Mouse (Mus musculus): Measurements from ENCODE around the gene Prps1l1. TPM values are rescaled to one million over a fixed set of nuclear protein-coding genes. Genes with fewer than 3 reads are reported as not detected.

Prps1l1 gene
- total and polyA plus RNA-seq, 3 experiments: 0.44 TPM; not detected in 2

GRCm38 (mm10) chr12:35007851-35008250 lies 23.3 kb downstream of the Prps1l1 start:
- TF ChIP-seq GATA2 (IDR thresholded peaks at IDR 0.05; ENCODE audit: borderline replicate concordance, low read depth, low read length) (no peak), TAL1 (conservative IDR thresholded peaks at IDR 0.05; ENCODE audit: low read depth, low read length) (no peak), GATA1 (IDR thresholded peaks at IDR 0.05; ENCODE audit: borderline replicate concordance, low read length) (no peak), POLR2AphosphoS5 (IDR thresholded peaks at IDR 0.05; ENCODE audit: insufficient replicate concordance, low read depth, low read length) (no peak), CTCF (IDR thresholded peaks at IDR 0.05; ENCODE audit: low read depth, low read length) (no peak)
- DNase-seq (ENCODE audit: low spot score) (no peak), ATAC-seq (ENCODE audit: extremely low read depth, insufficient number of reproducible peaks, low FRiP score, poor library complexity, severe bottlenecking) (no peak)
- Histone ChIP-seq H3K27me3 (ENCODE audit: insufficient read depth, low read length) (no peaks in the 10 kb centered on the region), H3K9me3 (replicated peaks) (no peaks in the 10 kb centered on the region), H3K4me1 (ENCODE audit: insufficient read depth, low read depth, low read length) (no peaks in the 10 kb centered on the region), H3K36me3 (replicated peaks) (no peaks in the 10 kb centered on the region), H3K4me3 (ENCODE audit: low read depth, low read length) (no peak overlapping the region)

DNA sequence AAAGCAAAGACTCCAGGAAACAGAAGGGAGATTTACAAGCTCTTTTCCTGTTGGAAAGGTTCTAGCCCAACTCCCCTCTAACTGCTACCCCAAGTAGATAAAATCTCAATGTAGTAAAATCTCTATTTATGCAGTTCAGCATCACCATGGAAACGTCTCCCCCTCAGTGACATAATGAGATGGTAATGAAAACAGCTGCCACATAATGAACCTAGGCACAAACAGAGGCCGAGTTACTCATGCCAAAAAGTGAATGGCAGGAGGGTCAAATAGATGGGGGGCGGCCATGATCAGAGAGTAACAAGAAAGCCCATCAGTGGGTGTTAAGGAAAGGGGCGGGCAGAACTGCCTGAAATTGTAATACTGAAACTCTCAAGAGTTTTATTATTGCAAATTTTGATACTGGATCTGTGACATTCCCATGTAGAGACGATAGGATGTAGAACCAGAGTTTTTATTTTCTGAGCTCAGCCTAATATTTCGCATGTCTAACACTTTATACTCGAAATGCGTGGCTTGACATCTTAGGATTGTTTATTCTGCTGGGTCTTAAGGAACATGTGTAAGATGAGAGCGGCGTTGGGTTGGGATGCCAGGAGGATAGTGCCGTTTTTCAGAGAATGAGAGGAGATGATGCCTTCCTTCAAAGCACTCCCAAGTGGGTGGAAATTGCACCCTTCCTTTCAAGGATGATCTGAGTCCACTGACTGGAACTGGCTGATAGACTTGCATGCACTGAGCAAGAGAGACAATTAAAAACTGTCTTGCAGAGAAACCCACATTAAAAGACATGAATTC lies 24.0 kb downstream of the Prps1l1 start:
- TF ChIP-seq TAL1 (conservative IDR thresholded peaks at IDR 0.05; ENCODE audit: low read depth, low read length) (no peak), POLR2AphosphoS5 (IDR thresholded peaks at IDR 0.05; ENCODE audit: insufficient replicate concordance, low read depth, low read length) (no peak), GATA2 (IDR thresholded peaks at IDR 0.05; ENCODE audit: borderline replicate concordance, low read depth, low read length) (no peak), GATA1 (IDR thresholded peaks at IDR 0.05; ENCODE audit: borderline replicate concordance, low read length) (no peak), CTCF (IDR thresholded peaks at IDR 0.05; ENCODE audit: low read depth, low read length) (no peak)
- ATAC-seq (ENCODE audit: extremely low read depth, insufficient number of reproducible peaks, low FRiP score, poor library complexity, severe bottlenecking): no peak
- Histone ChIP-seq H3K27me3 (ENCODE audit: insufficient read depth, low read length) (no peaks in the 10 kb centered on the region), H3K9me3 (replicated peaks) (no peaks in the 10 kb centered on the region), H3K36me3 (replicated peaks) (no peaks in the 10 kb centered on the region), H3K4me3 (ENCODE audit: low read depth, low read length) (no peak overlapping the region), H3K4me1 (ENCODE audit: insufficient read depth, low read depth, low read length) (no peaks in the 10 kb centered on the region)
- no peak for DNase-seq (ENCODE audit: low spot score)

DNA sequence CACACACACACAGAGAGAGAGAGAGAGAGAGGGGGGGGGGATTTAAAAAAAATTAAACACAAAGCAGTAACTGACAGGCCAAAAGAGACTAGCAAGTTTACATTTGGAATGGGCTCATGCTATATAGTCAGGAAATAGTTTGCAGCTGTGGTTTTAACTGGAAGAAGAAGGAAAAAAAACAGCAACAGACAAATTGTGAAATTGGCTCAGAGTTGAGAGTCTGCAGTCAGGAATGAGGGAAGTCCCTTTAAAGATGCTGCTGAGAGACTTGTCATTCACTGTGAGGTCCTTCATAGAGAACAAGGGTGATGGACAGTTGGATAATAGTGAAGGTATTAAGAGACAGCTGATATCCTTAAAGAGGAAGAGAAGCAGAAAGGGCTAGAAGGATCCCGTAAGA lies 26.9 kb downstream of the Prps1l1 start:
- no peak for TF ChIP-seq POLR2AphosphoS5 (IDR thresholded peaks at IDR 0.05; ENCODE audit: insufficient replicate concordance, low read depth, low read length)

GRCm38 (mm10) chr12:35013950-35014349 lies 29.4 kb downstream of the Prps1l1 start:
- Histone ChIP-seq H3K4me3 (ENCODE audit: low read depth, low read length) (no peak overlapping the region), H3K27me3 (ENCODE audit: insufficient read depth, low read length) (no peaks in the 10 kb centered on the region), H3K4me1 (ENCODE audit: insufficient read depth, low read depth, low read length) (no peaks in the 10 kb centered on the region; the same call in 1 of the 2 replicates), H3K9me3 (replicated peaks) (no peaks in the 10 kb centered on the region), H3K36me3 (replicated peaks) (no peaks in the 10 kb centered on the region)
- ATAC-seq (ENCODE audit: extremely low read depth, insufficient number of reproducible peaks, low FRiP score, poor library complexity, severe bottlenecking) (no peak), DNase-seq (ENCODE audit: low spot score) (no peak)
- TF ChIP-seq CTCF (IDR thresholded peaks at IDR 0.05; ENCODE audit: low read depth, low read length) (no peak), TAL1 (conservative IDR thresholded peaks at IDR 0.05; ENCODE audit: low read depth, low read length) (no peak), GATA2 (IDR thresholded peaks at IDR 0.05; ENCODE audit: borderline replicate concordance, low read depth, low read length) (no peak), POLR2AphosphoS5 (IDR thresholded peaks at IDR 0.05; ENCODE audit: insufficient replicate concordance, low read depth, low read length) (no peak), GATA1 (IDR thresholded peaks at IDR 0.05; ENCODE audit: borderline replicate concordance, low read length) (no peak)

More for the DNA sequence above, 26.9 kb downstream of the Prps1l1 start:
- Histone ChIP-seq H3K9me3 (replicated peaks) (no peaks in the 10 kb centered on the region), H3K36me3 (replicated peaks) (no peaks in the 10 kb centered on the region), H3K4me3 (ENCODE audit: low read depth, low read length) (no peak overlapping the region), H3K27me3 (ENCODE audit: insufficient read depth, low read length) (no peaks in the 10 kb centered on the region), H3K4me1 (ENCODE audit: insufficient read depth, low read depth, low read length) (no peaks in the 10 kb centered on the region)
- DNase-seq (ENCODE audit: low spot score) (no peak), ATAC-seq (ENCODE audit: extremely low read depth, insufficient number of reproducible peaks, low FRiP score, poor library complexity, severe bottlenecking) (no peak)

DNA sequence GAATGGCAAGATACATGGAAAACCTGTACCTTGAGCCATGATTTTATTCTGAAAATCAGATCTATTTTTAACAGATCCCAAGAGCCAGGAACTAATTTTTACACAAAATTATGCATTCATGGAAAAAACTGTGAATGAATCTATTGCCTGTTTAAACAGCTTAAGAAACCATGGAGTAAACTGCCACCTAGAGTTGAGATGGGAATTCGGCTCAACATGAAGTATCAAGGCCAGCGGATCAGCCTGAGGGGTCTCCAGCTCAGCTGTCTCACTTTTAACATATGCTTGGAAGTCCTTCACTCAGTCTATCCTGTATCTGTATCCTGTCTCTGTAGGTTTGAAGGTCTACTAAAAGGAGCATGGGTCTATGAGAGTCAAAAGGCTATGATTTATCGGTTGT lies 31.5 kb downstream of the Prps1l1 start:
- H3K36me3 ChIP-seq (replicated peaks): no peaks in the 10 kb centered on the region

GRCm38 (mm10) chr12:35016481-35017250 lies 32.1 kb downstream of the Prps1l1 start:
- no peak for ATAC-seq (ENCODE audit: extremely low read depth, insufficient number of reproducible peaks, low FRiP score, poor library complexity, severe bottlenecking)
- TF ChIP-seq CTCF (IDR thresholded peaks at IDR 0.05; ENCODE audit: low read depth, low read length) (no peak), GATA2 (IDR thresholded peaks at IDR 0.05; ENCODE audit: borderline replicate concordance, low read depth, low read length) (no peak), GATA1 (IDR thresholded peaks at IDR 0.05; ENCODE audit: borderline replicate concordance, low read length) (no peak), POLR2AphosphoS5 (IDR thresholded peaks at IDR 0.05; ENCODE audit: insufficient replicate concordance, low read depth, low read length) (no peak), TAL1 (conservative IDR thresholded peaks at IDR 0.05; ENCODE audit: low read depth, low read length) (no peak)

More for the DNA sequence above, 31.5 kb downstream of the Prps1l1 start:
- no peaks in the 10 kb centered on the region for H3K27me3 ChIP-seq (ENCODE audit: insufficient read depth, low read length)
- DNase-seq (ENCODE audit: low spot score) (no peak), ATAC-seq (ENCODE audit: extremely low read depth, insufficient number of reproducible peaks, low FRiP score, poor library complexity, severe bottlenecking) (no peak)
- TF ChIP-seq GATA1 (IDR thresholded peaks at IDR 0.05; ENCODE audit: borderline replicate concordance, low read length) (no peak), GATA2 (IDR thresholded peaks at IDR 0.05; ENCODE audit: borderline replicate concordance, low read depth, low read length) (no peak), POLR2AphosphoS5 (IDR thresholded peaks at IDR 0.05; ENCODE audit: insufficient replicate concordance, low read depth, low read length) (no peak)
- no peak overlapping the region for H3K4me3 ChIP-seq (ENCODE audit: low read depth, low read length)
- H3K4me1 ChIP-seq (ENCODE audit: insufficient read depth, low read depth, low read length): no peaks in the 10 kb centered on the region; the same call in 1 of the 2 replicates
- H3K9me3 ChIP-seq (replicated peaks): no peaks in the 10 kb centered on the region

More at GRCm38 (mm10) chr12:35016481-35017250, 32.1 kb downstream of the Prps1l1 start:
- Histone ChIP-seq H3K4me1 (ENCODE audit: insufficient read depth, low read depth, low read length) (no peaks in the 10 kb centered on the region; the same call in 1 of the 2 replicates), H3K27me3 (ENCODE audit: insufficient read depth, low read length) (no peaks in the 10 kb centered on the region), H3K36me3 (replicated peaks) (no peaks in the 10 kb centered on the region), H3K9me3 (replicated peaks) (no peaks in the 10 kb centered on the region), H3K4me3 (ENCODE audit: low read depth, low read length) (no peak overlapping the region)
- no peak for DNase-seq (ENCODE audit: low spot score)

Data from G1E (cell line).